Mouse (Mus musculus): ENCODE results near the gene Wrnip1.

- no peak for TF ChIP-seq CTCF (IDR thresholded peaks at IDR 0.05; ENCODE audit: extremely low read depth, insufficient read depth, insufficient read length, insufficient replicate concordance)
- TF ChIP-seq POLR2A (IDR thresholded peaks at IDR 0.05; ENCODE audit: low read depth, low read length) = no peak
Measured at GRCm38 (mm10) chr13:32832776-32833175, 30.9 kb downstream of the Wrnip1 start.

Measured in spleen, adult 2 months (tissue).